Mouse (Mus musculus): ENCODE results near the gene Zmym4. TPM values are rescaled to one million over a fixed set of nuclear protein-coding genes. Genes with fewer than 3 reads are reported as not detected.
"Not testable (repeated sequence)": the region's sequence is repeated elsewhere in the genome, so short reads cannot be mapped to it uniquely, and the experiment has no call there.

Zmym4 gene
- polyA plus RNA-seq, 1 experiment from 2014 or later = 12.9 TPM

DNA sequence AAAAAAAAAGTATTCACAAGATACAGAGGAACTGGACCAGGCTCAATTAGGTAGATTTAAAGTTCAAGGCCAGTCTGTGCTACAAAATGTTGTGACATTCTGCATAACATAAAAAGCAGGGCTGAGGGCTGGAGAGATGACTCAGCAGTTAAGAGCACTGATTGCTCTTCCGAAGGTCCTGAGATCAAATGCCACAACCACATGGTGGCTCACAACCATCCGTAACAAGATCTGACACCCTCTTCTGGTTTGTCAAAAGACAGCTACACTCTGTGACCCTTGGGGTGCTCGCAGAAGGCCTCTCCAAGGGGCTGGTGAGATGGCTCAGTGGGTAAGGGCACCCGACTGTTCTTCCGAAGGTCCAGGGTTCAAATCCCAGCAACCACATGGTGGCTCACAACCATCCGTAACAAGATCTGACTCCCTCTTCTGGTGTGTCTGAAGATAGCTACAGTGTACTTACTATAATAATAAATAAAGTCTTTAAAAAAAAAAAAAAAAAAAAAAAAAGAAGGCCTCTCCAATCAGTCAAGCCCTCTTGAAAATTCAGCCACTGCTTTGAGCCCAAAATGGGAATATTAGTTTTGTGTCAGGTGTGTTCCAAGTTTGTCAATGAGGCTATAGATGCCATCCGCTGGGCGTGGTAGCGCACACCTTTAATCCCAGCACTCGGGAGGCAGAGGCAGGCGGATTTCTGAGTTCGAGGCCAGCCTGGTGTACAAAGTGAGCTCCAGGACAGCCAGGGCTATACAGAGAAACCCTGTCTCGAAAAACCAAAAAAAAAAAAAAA, 16.0 kb upstream of the Zmym4 start:
- 74% methylated on average over 11 of the region's 13 CpGs for WGBS
- ATAC-seq (ENCODE audit: extremely low read depth, insufficient number of reproducible peaks, low FRiP score, low TSS enrichment); H3K9ac ChIP-seq; H3K4me1 ChIP-seq; H3K27me3 ChIP-seq (replicated peaks); H3K4me3 ChIP-seq; H3K36me3 ChIP-seq; H3K27ac ChIP-seq (replicated peaks); H3K4me2 ChIP-seq; H3K9me3 ChIP-seq: not testable (repeated sequence)

DNA sequence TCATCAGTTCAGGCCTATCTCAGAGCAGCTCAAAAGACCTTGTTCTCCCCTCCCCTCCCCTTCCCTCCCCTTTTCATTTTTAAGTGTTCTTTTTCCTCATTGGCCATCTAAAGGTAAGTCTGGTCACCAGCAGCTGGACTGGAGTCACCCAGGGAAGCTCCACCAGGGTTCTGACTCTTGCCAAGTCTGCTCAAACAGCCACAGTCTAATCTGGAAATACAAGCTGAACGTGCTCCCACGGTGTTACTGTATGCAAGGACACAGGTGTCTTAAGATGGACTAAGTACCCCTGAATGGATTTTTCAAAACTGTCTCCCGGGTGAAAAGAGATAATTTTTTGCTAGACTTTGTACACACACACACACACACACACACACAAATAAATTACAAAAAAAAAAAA, 15.4 kb upstream of the Zmym4 start:
- no peaks in the 10 kb centered on the region for H3K4me1 ChIP-seq
- no peak overlapping the region for H3K27ac ChIP-seq (replicated peaks)
- H3K9me3 ChIP-seq = no peaks in the 10 kb centered on the region
- no peak for ATAC-seq (ENCODE audit: extremely low read depth, insufficient number of reproducible peaks, low FRiP score, low TSS enrichment)
- no peak overlapping the region for H3K4me2 ChIP-seq
- H3K9ac ChIP-seq = no peak overlapping the region
- no peak overlapping the region for H3K4me3 ChIP-seq
- 48% methylated on average over 3 of the region's 3 CpGs for WGBS
- H3K27me3 ChIP-seq (replicated peaks) = no peaks in the 10 kb centered on the region
- H3K36me3 ChIP-seq = no peaks in the 10 kb centered on the region

DNA sequence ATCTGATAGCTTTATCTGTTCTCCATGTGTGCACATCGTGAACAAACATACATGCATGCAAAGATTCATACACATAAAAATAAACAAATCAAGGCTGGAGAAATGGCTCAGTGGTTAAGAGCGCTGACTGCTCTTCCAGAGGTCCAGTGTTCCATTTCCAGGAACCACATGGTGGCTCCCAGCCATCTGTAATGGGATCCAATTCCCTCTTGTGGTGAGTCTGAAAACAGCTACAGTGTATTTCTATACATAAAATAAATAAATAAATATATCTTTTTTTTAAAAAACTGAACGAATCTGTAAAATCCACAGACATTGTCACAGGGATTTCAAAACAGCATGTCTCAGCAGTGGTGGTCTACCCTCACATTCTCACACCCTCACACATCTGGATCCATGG, 10.8 kb upstream of the Zmym4 start:
- ATAC-seq (ENCODE audit: extremely low read depth, insufficient number of reproducible peaks, low FRiP score, low TSS enrichment) = no peak
- Histone ChIP-seq H3K4me1 (no peaks in the 10 kb centered on the region), H3K9ac (no peak overlapping the region), H3K9me3 (0 out of 2 replicates have a peak, but pooled peaks cover 3% of the 10 kb centered on the region), H3K4me2 (no peak overlapping the region), H3K27me3 (replicated peaks) (no peaks in the 10 kb centered on the region), H3K27ac (replicated peaks) (no peak overlapping the region), H3K4me3 (no peak overlapping the region), H3K36me3 (no peaks in the 10 kb centered on the region)
- 73% methylated on average over 3 of the region's 3 CpGs for WGBS

DNA sequence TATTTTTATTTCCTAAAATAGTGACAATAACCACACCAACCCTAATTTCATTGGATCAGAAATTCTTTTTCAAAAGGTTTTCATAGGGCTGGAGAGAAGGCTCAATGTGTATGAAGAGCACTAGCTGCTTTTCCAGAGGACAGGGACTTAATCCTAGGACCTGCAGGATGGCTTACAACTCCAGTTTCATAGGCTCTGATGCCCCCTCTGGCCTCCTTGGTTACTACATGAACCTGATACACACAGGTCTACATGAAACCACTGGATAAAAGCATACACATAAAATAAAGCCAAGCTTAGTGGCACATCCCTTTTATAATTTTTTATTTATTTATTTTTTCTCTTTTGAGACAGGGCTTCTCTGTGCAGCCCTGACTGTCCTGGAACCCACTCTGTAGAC, 9.5 kb upstream of the Zmym4 start:
- Histone ChIP-seq H3K9me3 (0 out of 2 replicates have a peak, but pooled peaks cover 3% of the 10 kb centered on the region), H3K27me3 (replicated peaks) (no peaks in the 10 kb centered on the region), H3K4me3 (no peak overlapping the region), H3K4me2 (no peak overlapping the region), H3K9ac (no peak overlapping the region), H3K27ac (replicated peaks) (no peak overlapping the region), H3K36me3 (no peaks in the 10 kb centered on the region), H3K4me1 (no peaks in the 10 kb centered on the region)
- no peak for ATAC-seq (ENCODE audit: extremely low read depth, insufficient number of reproducible peaks, low FRiP score, low TSS enrichment)

DNA sequence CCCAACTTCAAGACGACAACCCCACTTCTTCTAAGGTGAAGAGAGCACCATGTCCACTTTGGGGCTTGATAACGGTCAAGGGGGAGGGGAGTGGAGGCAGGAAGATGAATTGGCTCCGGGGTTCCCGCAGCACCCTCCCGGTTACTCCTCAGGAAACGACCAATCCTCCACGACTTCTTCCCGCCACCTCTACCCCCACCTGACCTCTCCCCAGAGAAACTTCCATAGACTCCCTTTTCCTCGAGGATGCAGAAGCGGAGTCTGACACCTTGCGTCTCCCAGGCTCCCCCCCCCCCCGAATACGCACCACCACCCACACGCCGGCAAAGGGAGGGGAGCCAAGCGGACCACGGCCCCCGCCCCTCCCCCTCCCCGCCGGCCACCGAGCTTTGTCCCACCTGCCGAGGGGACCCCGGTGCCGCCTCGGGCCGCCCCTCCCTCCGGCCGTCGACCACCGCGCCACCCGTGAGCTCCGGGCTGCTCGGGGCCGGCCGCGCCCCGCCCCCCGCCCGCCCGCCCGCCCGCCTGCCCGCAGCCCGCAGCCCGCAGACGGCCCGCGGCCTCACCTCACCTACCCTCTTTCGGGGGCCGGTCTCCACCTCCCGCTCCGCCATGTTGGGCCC, 583 bp downstream of the Zmym4 start:
- Histone ChIP-seq H3K36me3 (no peaks in the 10 kb centered on the region), H3K4me3 (peak overlapping the region; percentile 97), H3K9me3 (no peaks in the 10 kb centered on the region), H3K4me2 (peak overlapping the region; percentile 85), H3K27ac (replicated peaks) (peak overlapping the region; percentile 96), H3K27me3 (replicated peaks) (no peaks in the 10 kb centered on the region), H3K4me1 (peaks cover 8% of the 10 kb centered on the region), H3K9ac (peak overlapping the region; percentile 100)
- WGBS = 1% methylated on average over 25 of the region's 53 CpGs
- peak; percentile 56 for ATAC-seq (ENCODE audit: extremely low read depth, insufficient number of reproducible peaks, low FRiP score, low TSS enrichment)

DNA sequence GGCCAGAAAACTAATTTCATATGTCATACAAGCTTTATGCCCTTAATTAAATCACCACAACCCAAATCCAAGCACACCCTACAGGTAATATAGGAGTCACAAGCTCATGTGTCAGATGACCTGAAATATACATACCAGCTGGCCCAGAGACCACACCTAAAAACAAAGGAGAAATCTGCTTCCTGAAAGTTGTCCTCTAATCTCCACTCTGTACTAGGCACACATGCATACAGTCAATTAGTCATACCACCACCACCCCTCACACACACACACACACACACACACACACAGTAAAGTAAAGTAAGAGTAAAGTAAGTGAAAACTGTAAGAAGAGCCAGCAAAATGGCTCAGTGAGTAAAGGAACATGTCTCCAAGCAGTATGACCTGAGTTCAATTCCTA, 9.3 kb downstream of the Zmym4 start:
- Histone ChIP-seq H3K4me3 (no peak overlapping the region), H3K4me1 (peaks cover 41% of the 10 kb centered on the region), H3K4me2 (no peak overlapping the region), H3K9ac (no peak overlapping the region), H3K27me3 (replicated peaks) (no peaks in the 10 kb centered on the region), H3K9me3 (no peaks in the 10 kb centered on the region), H3K36me3 (peaks cover 12% of the 10 kb centered on the region), H3K27ac (replicated peaks) (no peak overlapping the region)
- no peak for ATAC-seq (ENCODE audit: extremely low read depth, insufficient number of reproducible peaks, low FRiP score, low TSS enrichment)

DNA sequence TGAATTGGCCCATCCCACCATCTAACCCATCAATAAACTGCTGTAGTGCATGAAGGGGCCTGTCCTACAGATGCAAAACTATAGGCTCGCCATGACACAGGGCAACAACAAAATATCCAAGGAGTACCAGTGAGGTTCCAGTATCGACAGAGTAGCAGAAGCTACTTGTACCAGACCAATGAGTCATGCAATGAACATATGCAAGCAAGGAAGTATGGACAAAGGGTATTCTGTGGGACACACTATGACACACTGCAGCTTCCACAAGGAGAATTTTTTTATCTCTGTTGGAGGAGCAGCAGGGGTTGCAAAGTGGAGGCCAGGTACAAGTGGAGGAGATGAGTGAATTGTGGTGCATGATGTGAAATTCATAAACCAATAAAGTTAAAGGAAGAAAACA, 9.7 kb downstream of the Zmym4 start:
- no peaks in the 10 kb centered on the region for H3K9me3 ChIP-seq
- no peaks in the 10 kb centered on the region for H3K27me3 ChIP-seq (replicated peaks)
- ATAC-seq (ENCODE audit: extremely low read depth, insufficient number of reproducible peaks, low FRiP score, low TSS enrichment) = no peak
- no peak overlapping the region for H3K4me3 ChIP-seq
- H3K4me2 ChIP-seq = no peak overlapping the region
- 80% methylated on average over 2 of the region's 2 CpGs for WGBS
- no peak overlapping the region for H3K9ac ChIP-seq
- peaks cover 12% of the 10 kb centered on the region for H3K36me3 ChIP-seq
- H3K27ac ChIP-seq (replicated peaks) = no peak overlapping the region
- H3K4me1 ChIP-seq = peaks cover 41% of the 10 kb centered on the region

DNA sequence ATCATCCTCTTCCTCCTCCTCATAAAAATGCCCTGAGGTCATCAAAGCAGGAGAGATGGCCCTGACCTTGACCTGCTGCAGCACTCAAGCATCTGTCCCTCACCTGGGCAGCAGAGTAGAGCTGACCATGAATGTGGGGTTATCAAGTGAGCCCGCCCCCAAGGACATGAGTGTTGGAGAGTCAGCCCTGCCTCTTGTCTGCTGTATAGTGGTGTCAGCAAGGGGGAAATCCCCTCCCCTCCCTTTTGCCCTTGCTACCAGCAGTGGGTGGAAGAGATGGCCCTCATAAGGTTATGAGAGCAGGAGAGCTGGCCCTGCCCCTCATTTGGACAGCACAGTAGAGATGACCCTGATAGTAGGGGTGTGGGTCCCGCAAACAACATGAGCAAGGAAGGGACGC, 10.5 kb downstream of the Zmym4 start:
- no peaks in the 10 kb centered on the region for H3K9me3 ChIP-seq
- peaks cover 41% of the 10 kb centered on the region for H3K4me1 ChIP-seq
- H3K27me3 ChIP-seq (replicated peaks) = no peaks in the 10 kb centered on the region
- 0 out of 2 replicates have a peak overlapping the region, but pooled peaks have one; percentile 14 for H3K9ac ChIP-seq
- 72% methylated on average over 3 of the region's 3 CpGs for WGBS
- 0 out of 2 replicates have a peak overlapping the region, but pooled peaks have one; percentile 12 for H3K27ac ChIP-seq (replicated peaks)
- H3K4me2 ChIP-seq = no peak overlapping the region
- peaks cover 12% of the 10 kb centered on the region for H3K36me3 ChIP-seq
- no peak for ATAC-seq (ENCODE audit: extremely low read depth, insufficient number of reproducible peaks, low FRiP score, low TSS enrichment)
- no peak overlapping the region for H3K4me3 ChIP-seq

DNA sequence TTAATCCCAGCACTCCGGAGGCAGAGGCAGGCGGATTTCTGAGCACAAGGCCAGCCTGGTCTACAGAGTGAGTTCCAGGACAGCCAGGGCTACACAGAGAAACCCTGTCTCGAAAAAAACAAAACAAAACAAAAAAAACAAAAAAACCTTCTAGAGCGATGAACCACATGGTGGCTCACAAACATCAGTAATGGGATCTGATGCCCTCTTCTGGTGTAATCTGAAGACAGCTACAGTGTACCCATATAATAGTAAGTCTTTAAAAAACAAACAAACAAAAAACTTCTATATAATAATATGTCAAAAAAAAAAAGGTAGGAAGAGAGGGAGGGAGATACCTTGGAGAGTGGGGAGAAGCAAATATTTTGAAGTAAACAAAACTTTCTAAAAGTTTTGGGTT, 17.1 kb downstream of the Zmym4 start:
- not testable (repeated sequence) for H3K27me3 ChIP-seq (replicated peaks); H3K4me1 ChIP-seq; H3K9me3 ChIP-seq; H3K4me3 ChIP-seq; ATAC-seq (ENCODE audit: extremely low read depth, insufficient number of reproducible peaks, low FRiP score, low TSS enrichment); H3K27ac ChIP-seq (replicated peaks); H3K4me2 ChIP-seq; H3K9ac ChIP-seq
- 84% methylated on average over 4 of the region's 4 CpGs for WGBS
- peaks cover 15% of the 10 kb centered on the region for H3K36me3 ChIP-seq

DNA sequence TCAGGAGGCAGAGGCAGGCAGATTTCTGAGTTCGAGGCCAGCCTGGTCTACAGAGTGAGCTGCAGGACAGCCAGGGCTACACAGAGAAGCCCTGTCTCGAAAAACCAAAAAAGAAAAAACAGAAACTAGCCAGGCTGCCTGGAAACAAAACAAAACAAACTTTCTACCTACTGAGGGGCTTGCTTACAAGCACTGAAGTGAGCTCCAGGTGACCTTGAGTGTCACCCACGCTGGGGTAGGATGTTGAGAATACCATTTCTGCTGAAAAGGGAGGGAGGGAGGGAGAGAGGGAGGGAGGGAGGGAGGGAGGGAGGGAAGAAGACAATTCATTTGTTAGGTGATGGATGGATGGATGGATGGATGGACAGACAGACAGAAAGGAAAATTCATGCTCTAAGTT, 24.5 kb downstream of the Zmym4 start:
- no peak overlapping the region for H3K27ac ChIP-seq (replicated peaks)
- 88% methylated on average over 3 of the region's 3 CpGs for WGBS
- no peak for ATAC-seq (ENCODE audit: extremely low read depth, insufficient number of reproducible peaks, low FRiP score, low TSS enrichment)

DNA sequence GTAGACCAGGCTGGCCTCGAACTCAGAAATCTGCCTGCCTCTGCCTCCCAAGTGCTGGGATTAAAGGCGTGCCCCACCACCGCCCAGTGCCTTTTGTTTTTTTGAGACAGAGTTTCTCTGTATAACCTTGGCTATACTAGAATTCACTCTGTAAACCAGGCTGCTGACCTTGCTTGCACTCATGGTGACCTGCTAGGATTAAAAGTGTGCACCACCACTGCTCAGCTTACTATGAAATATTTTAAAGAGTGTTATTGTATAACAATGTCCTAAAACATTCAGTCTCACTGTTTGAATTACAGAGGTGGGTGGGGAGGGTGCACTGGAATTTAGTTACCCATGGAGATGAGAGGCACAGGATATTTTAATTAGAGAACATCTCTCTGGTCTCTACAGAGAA, 25.1 kb downstream of the Zmym4 start:
- no peak overlapping the region for H3K4me2 ChIP-seq
- no peak overlapping the region for H3K27ac ChIP-seq (replicated peaks)
- no peak overlapping the region for H3K4me3 ChIP-seq
- no peaks in the 10 kb centered on the region for H3K9me3 ChIP-seq
- peaks cover 50% of the 10 kb centered on the region for H3K36me3 ChIP-seq
- WGBS = 90% methylated on average over 3 of the region's 3 CpGs
- no peaks in the 10 kb centered on the region for H3K4me1 ChIP-seq
- H3K9ac ChIP-seq = no peak overlapping the region
- ATAC-seq (ENCODE audit: extremely low read depth, insufficient number of reproducible peaks, low FRiP score, low TSS enrichment) = no peak
- H3K27me3 ChIP-seq (replicated peaks) = no peaks in the 10 kb centered on the region

More for the DNA sequence above, 24.5 kb downstream of the Zmym4 start:
- Histone ChIP-seq H3K4me1 (no peaks in the 10 kb centered on the region), H3K4me2 (no peak overlapping the region), H3K9ac (no peak overlapping the region), H3K4me3 (no peak overlapping the region), H3K36me3 (peaks cover 46% of the 10 kb centered on the region), H3K9me3 (no peaks in the 10 kb centered on the region), H3K27me3 (replicated peaks) (no peaks in the 10 kb centered on the region)

DNA sequence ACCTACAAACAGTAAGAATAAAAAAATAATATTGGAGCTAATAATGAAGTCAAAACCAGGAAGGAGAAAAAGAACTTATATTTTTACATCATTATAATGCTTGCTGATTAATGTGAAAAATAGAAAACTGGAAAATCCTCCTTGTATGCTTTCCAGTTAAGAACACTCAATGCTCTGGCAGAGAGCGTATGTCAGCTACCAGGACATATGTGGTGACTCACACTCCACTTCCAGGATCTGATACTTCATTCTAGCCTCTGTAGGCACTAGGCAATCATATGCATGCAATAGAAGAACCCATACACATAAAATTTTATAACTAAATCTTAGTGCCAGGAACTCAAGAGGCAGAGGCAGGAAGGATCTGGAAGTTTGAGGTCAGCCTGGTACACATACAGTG, 40.2 kb downstream of the Zmym4 start:
- WGBS = 73% methylated on average over 1 of the region's 1 CpGs
- Histone ChIP-seq H3K9ac (no peak overlapping the region), H3K36me3 (peaks cover 33% of the 10 kb centered on the region), H3K27ac (replicated peaks) (no peak overlapping the region), H3K4me3 (no peak overlapping the region), H3K27me3 (replicated peaks) (no peaks in the 10 kb centered on the region), H3K4me1 (no peaks in the 10 kb centered on the region), H3K4me2 (no peak overlapping the region), H3K9me3 (no peaks in the 10 kb centered on the region)
- no peak for ATAC-seq (ENCODE audit: extremely low read depth, insufficient number of reproducible peaks, low FRiP score, low TSS enrichment)
